Mouse (Mus musculus) cerebellum, postnatal 36 days (tissue): Measurements from ENCODE around the gene Bcl9.

Experiments used
- DNase-seq, 2 experiments: peaks; one replicate each; pipeline ENCODE4 v3.0.0; 2021 to 2022; ENCODE audit warnings: mixed read lengths in 2 of 2

Bcl9 gene

GRCm38 (mm10) chr3:97230631-97231404 is 66.9 kb downstream of the Bcl9 start:
- no peak for DNase-seq

- no peak for DNase-seq
These were observed 69.3 kb downstream of the Bcl9 start for GRCm38 (mm10) chr3:97228457-97228856.

GRCm38 (mm10) chr3:97228020-97228419 is 69.7 kb downstream of the Bcl9 start:
- peak; percentile 48 to 49 for DNase-seq

- DNase-seq, result peak; percentile 82 to 90
These were observed 70.3 kb downstream of the Bcl9 start for GRCm38 (mm10) chr3:97227259-97228005.

- DNase-seq, result no peak
These were observed 71.0 kb downstream of the Bcl9 start for GRCm38 (mm10) chr3:97226719-97227118.

- DNase-seq, result no peak
These were observed 72.5 kb downstream of the Bcl9 start for GRCm38 (mm10) chr3:97225231-97225630.

GRCm38 (mm10) chr3:97223261-97223660 is 74.5 kb downstream of the Bcl9 start:
- no peak for DNase-seq

- no peak for DNase-seq
These were observed 82.2 kb downstream of the Bcl9 start for GRCm38 (mm10) chr3:97215526-97215925.

GRCm38 (mm10) chr3:97214439-97214838 is 83.3 kb downstream of the Bcl9 start:
- no peak for DNase-seq

- DNase-seq, result no peak
These were observed 83.8 kb downstream of the Bcl9 start for GRCm38 (mm10) chr3:97213871-97214270.

- DNase-seq, result no peak
These were observed 86.5 kb downstream of the Bcl9 start for GRCm38 (mm10) chr3:97211177-97211576.

GRCm38 (mm10) chr3:97209351-97209750 is 88.4 kb downstream of the Bcl9 start:
- peak; percentile 28 to 34 for DNase-seq

GRCm38 (mm10) chr3:97206521-97206920 is 91.2 kb downstream of the Bcl9 start:
- DNase-seq, result no peak

- DNase-seq, result no peak
These were observed 93.8 kb downstream of the Bcl9 start for GRCm38 (mm10) chr3:97203880-97204279.

- peak; percentile 59 to 65 for DNase-seq
These were observed 95.8 kb downstream of the Bcl9 start for GRCm38 (mm10) chr3:97201943-97202342.

GRCm38 (mm10) chr3:97199261-97199660 is 98.5 kb downstream of the Bcl9 start:
- no peak for DNase-seq

- no peak for DNase-seq
These were observed 101.1 kb downstream of the Bcl9 start for GRCm38 (mm10) chr3:97196571-97196970.

GRCm38 (mm10) chr3:97185098-97185860 is 112.4 kb downstream of the Bcl9 start:
- DNase-seq, result peak; percentile 70 to 74

GRCm38 (mm10) chr3:97183810-97184209 is 113.9 kb downstream of the Bcl9 start:
- DNase-seq, result no peak

- no peak for DNase-seq
These were observed 117.2 kb downstream of the Bcl9 start for GRCm38 (mm10) chr3:97180527-97180926.

- DNase-seq, result no peak
These were observed 118.8 kb downstream of the Bcl9 start for GRCm38 (mm10) chr3:97178885-97179284.

GRCm38 (mm10) chr3:97172632-97173031 is 125.1 kb downstream of the Bcl9 start:
- DNase-seq, result no peak

GRCm38 (mm10) chr3:97172231-97172630 is 125.5 kb downstream of the Bcl9 start:
- DNase-seq, result no peak
